10 mouse cellular contexts compared by ENCODE assay signal in the genomic region with DNA sequence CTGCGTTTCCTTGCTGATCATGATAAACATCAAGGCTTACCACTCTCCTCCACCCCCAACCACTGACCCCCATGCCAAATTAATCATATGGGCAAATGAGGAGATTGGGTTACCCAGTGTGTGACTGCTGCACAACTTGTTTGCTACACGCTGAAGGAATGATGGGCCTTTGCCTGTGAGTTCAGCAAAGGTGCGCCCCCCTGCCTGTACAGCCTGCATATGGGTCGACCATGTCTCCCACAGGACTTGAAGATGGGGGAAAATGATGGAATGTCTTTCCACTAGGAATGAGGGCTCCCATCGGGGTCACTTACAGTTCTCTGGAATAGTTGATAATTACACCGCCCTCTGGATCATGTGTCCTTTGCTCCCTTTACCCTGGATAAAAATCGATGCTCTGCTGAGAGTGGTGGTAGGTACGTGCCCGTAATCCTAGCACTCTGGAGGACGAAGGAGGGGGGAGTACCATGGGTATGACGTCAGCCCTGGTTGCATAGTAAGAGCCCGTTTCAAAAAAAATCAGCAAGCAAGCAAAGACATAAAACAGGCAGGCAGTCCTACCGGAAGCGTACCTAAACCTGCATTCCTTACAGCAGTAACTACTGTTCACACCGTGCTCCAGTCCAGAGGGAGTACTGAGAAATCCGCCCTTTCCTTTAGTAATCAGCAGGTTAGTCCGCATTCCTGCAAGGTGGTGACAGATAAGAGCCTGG. TPM values are rescaled to one million over a fixed set of nuclear protein-coding genes. Genes with fewer than 3 reads are reported as not detected.
DNase-seq lines count a peak whose midpoint lies in the region; ATAC-seq and TF ChIP-seq lines count a peak whose summit lies in the region.
"Had no signal": no experiment of that assay in that cellular context is flagged by ENCODE, and none has a peak within 500 bp of the region (broad histone marks: within the 10 kb centered on the region; RNA-seq: fewer than 3 reads in every experiment).

No protein-coding gene starts in this region.

- H3K9ac ChIP-seq in limb, embryonic 11.5 days (ENCODE audit: low read length): no peak overlapping the region
- H3K9ac ChIP-seq in embryonic facial prominence, embryonic 13.5 days: no peak overlapping the region
- H3K9ac ChIP-seq in hindbrain, postnatal 0 days (replicated peaks; ENCODE audit: low read length): no peak overlapping the region

- H3K27me3 ChIP-seq in limb, embryonic 11.5 days (ENCODE audit: control insufficient read depth, insufficient read depth, low read length): no peaks in the 10 kb centered on the region
- H3K27me3 ChIP-seq in limb, embryonic 10.5 days (ENCODE audit: low read depth, poor library complexity, severe bottlenecking): no peaks in the 10 kb centered on the region
- no peaks in the 10 kb centered on the region for H3K27me3 ChIP-seq in embryonic facial prominence, embryonic 13.5 days
- H3K27me3 ChIP-seq in hindbrain, postnatal 0 days (ENCODE audit: insufficient read depth, low read length): no peaks in the 10 kb centered on the region
- H3K27me3 ChIP-seq: Patski had no signal

- no peaks in the 10 kb centered on the region for H3K36me3 ChIP-seq in limb, embryonic 11.5 days (ENCODE audit: control insufficient read depth, insufficient read depth, low read length)
- no peaks in the 10 kb centered on the region for H3K36me3 ChIP-seq in limb, embryonic 10.5 days
- no peaks in the 10 kb centered on the region for H3K36me3 ChIP-seq in embryonic facial prominence, embryonic 13.5 days
- no peaks in the 10 kb centered on the region for H3K36me3 ChIP-seq in hindbrain, postnatal 0 days (ENCODE audit: insufficient read depth, low read length)

- no peaks in the 10 kb centered on the region for H3K9me3 ChIP-seq in limb, embryonic 11.5 days (ENCODE audit: control insufficient read depth, low read length)
- no peaks in the 10 kb centered on the region for H3K9me3 ChIP-seq in limb, embryonic 10.5 days (replicated peaks)
- no peaks in the 10 kb centered on the region for H3K9me3 ChIP-seq in embryonic facial prominence, embryonic 13.5 days
- no peaks in the 10 kb centered on the region for H3K9me3 ChIP-seq in hindbrain, postnatal 0 days (ENCODE audit: low read length)

- no peak overlapping the region for H3K4me2 ChIP-seq in limb, embryonic 11.5 days (ENCODE audit: low read depth, severe bottlenecking)
- peak overlapping the region; percentile 43 for H3K4me2 ChIP-seq in embryonic facial prominence, embryonic 13.5 days
- 0 out of 2 replicates have a peak overlapping the region, but pooled peaks have one; percentile 11 for H3K4me2 ChIP-seq in hindbrain, postnatal 0 days (ENCODE audit: low read depth, low read length)

- no peak overlapping the region for H3K27ac ChIP-seq in limb, embryonic 11.5 days (replicated peaks; ENCODE audit: low read depth, low read length)
- no peak overlapping the region for H3K27ac ChIP-seq in limb, embryonic 10.5 days
- peak overlapping the region; percentile 33; the same call in 1 of the 2 replicates for H3K27ac ChIP-seq in embryonic facial prominence, embryonic 13.5 days
- no peak overlapping the region for H3K27ac ChIP-seq in hindbrain, postnatal 0 days

- no peaks in the 10 kb centered on the region for H3K4me1 ChIP-seq in limb, embryonic 11.5 days (ENCODE audit: control insufficient read depth, insufficient read depth, low read length)
- H3K4me1 ChIP-seq in limb, embryonic 10.5 days: peaks cover 6% of the 10 kb centered on the region; the same call in 1 of the 2 replicates
- H3K4me1 ChIP-seq in embryonic facial prominence, embryonic 13.5 days: peaks cover 10% of the 10 kb centered on the region
- H3K4me1 ChIP-seq in hindbrain, postnatal 0 days (ENCODE audit: insufficient read depth, low read length): no peaks in the 10 kb centered on the region

- no peak for DNase-seq in limb, embryonic 11.5 days (ENCODE audit: low spot score)
- DNase-seq in limb, embryonic 10.5 days (ENCODE audit: low spot score): no peak
- DNase-seq in hindbrain, postnatal 0 days (ENCODE audit: low spot score): no peak
- peak; percentile 26 for DNase-seq in lung, postnatal 36 days
- DNase-seq in left cerebral cortex, postnatal 25 days (ENCODE audit: low spot score in 2 of 2): no peak
- DNase-seq in gastrocnemius, postnatal 14 days: no peak
- DNase-seq: thymus, postnatal 14 days had no signal

- WGBS in limb, embryonic 11.5 days: 54% methylated on average over 17 of the region's 17 CpGs
- 66% methylated on average over 17 of the region's 17 CpGs for WGBS in limb, embryonic 10.5 days
- 37% methylated on average over 17 of the region's 17 CpGs for WGBS in embryonic facial prominence, embryonic 13.5 days
- 62% methylated on average over 17 of the region's 17 CpGs for WGBS in hindbrain, postnatal 0 days

- TF ChIP-seq CTCF in hindbrain, postnatal 0 days (IDR thresholded peaks at IDR 0.05; ENCODE audit: low read depth): no peak

- ATAC-seq in limb, embryonic 11.5 days (ENCODE audit: insufficient number of reproducible peaks, low FRiP score, low TSS enrichment, low read depth): peak; percentile 77
- peak; percentile 70; the same call in 1 of the 2 replicates for ATAC-seq in embryonic facial prominence, embryonic 13.5 days (ENCODE audit: insufficient number of reproducible peaks, insufficient read depth, low FRiP score, low TSS enrichment, low read depth)
- peak; percentile 64; the same call in 1 of the 2 replicates for ATAC-seq in hindbrain, postnatal 0 days
- ATAC-seq: inflammation-experienced regulatory T-cells, adult 6 months; Patski had no signal

- no peak overlapping the region for H3K4me3 ChIP-seq in limb, embryonic 11.5 days (ENCODE audit: low read depth, low read length)
- H3K4me3 ChIP-seq in limb, embryonic 10.5 days: no peak overlapping the region
- H3K4me3 ChIP-seq in embryonic facial prominence, embryonic 13.5 days: no peak overlapping the region
- H3K4me3 ChIP-seq in hindbrain, postnatal 0 days (ENCODE audit: low read length): no peak overlapping the region

- intact Hi-C loops in left cerebral cortex, postnatal 25 days (cut with DNase I): no loop called here
- intact Hi-C loops in gastrocnemius, postnatal 14 days (cut with DNase I; ENCODE audit: low total_unique reads): no loop called here

RNA-seq across cellular contexts. Expression of a gene that starts 11.7 kb away (rescaled TPM):
- polyA plus RNA-seq in limb, embryonic 11.5 days (2014; fragmentation: Nextera tagmentation; extraction: Ambion mirVana): 0.16 and 0.17 TPM in 2 replicates
- polyA plus RNA-seq in limb, embryonic 10.5 days (2016; fragmentation: Nextera tagmentation; extraction: Ambion mirVana): 0.16 and 0.29 TPM in 2 replicates
- polyA plus RNA-seq in embryonic facial prominence, embryonic 13.5 days (2015; fragmentation: Nextera tagmentation; extraction: Ambion mirVana): 0.51 and 0.58 TPM in 2 replicates
- 0.42 and 0.47 TPM in 2 replicates for total RNA-seq in hindbrain, postnatal 0 days (2014; rRNA removed)
- polyA plus RNA-seq in hindbrain, postnatal 0 days (2015; fragmentation: Nextera tagmentation; extraction: Ambion mirVana): 0.29 and 0.43 TPM in 2 replicates
- under 1 TPM in 1 of 2 experiments, not detected in 1; 0.27 TPM for total RNA-seq in left cerebral cortex, postnatal 25 days (2021)
- not detected for total RNA-seq in gastrocnemius, postnatal 14 days (2021)
- polyA plus RNA-seq: inflammation-experienced regulatory T-cells, adult 6 months had no signal

RNA-seq across cellular contexts. Expression of a gene that starts 22.8 kb away (rescaled TPM):
- polyA plus RNA-seq in limb, embryonic 11.5 days (2014; fragmentation: Nextera tagmentation; extraction: Ambion mirVana): 0.13 TPM in 1 of 2 replicates, not detected in the other
- not detected in 2 replicates for polyA plus RNA-seq in limb, embryonic 10.5 days (2016; fragmentation: Nextera tagmentation; extraction: Ambion mirVana)
- 0.19 TPM in 1 of 2 replicates, not detected in the other for polyA plus RNA-seq in embryonic facial prominence, embryonic 13.5 days (2015; fragmentation: Nextera tagmentation; extraction: Ambion mirVana)
- total RNA-seq in hindbrain, postnatal 0 days (2014; rRNA removed): 0.16 and 0.75 TPM in 2 replicates
- polyA plus RNA-seq in hindbrain, postnatal 0 days (2015; fragmentation: Nextera tagmentation; extraction: Ambion mirVana): 0.60 and 0.93 TPM in 2 replicates
- under 1 TPM in 1 of 2 experiments, not detected in 1; 0.25 TPM for total RNA-seq in left cerebral cortex, postnatal 25 days (2021)
- not detected for total RNA-seq in gastrocnemius, postnatal 14 days (2021)
- polyA plus RNA-seq: inflammation-experienced regulatory T-cells, adult 6 months; Patski had no signal

RNA-seq across cellular contexts. Expression of a gene that starts 46.5 kb away (rescaled TPM):
- polyA plus RNA-seq in limb, embryonic 11.5 days (2014; fragmentation: Nextera tagmentation; extraction: Ambion mirVana): 125 and 127 TPM in 2 replicates
- polyA plus RNA-seq in limb, embryonic 10.5 days (2016; fragmentation: Nextera tagmentation; extraction: Ambion mirVana): 133 and 144 TPM in 2 replicates
- 113 and 114 TPM in 2 replicates for polyA plus RNA-seq in embryonic facial prominence, embryonic 13.5 days (2015; fragmentation: Nextera tagmentation; extraction: Ambion mirVana)
- 22.0 and 39.5 TPM in 2 replicates for total RNA-seq in hindbrain, postnatal 0 days (2014; rRNA removed)
- polyA plus RNA-seq in hindbrain, postnatal 0 days (2015; fragmentation: Nextera tagmentation; extraction: Ambion mirVana): 44.4 and 49.7 TPM in 2 replicates
- 10 to 100 TPM; 19.9 to 21.4 TPM for total RNA-seq in left cerebral cortex, postnatal 25 days (2021)
- 10 to 100 TPM; 16.2 to 18.8 TPM for total RNA-seq in gastrocnemius, postnatal 14 days (2021)
